Mouse (Mus musculus): ENCODE data around the gene Taar8c. TPM values are rescaled to one million over a fixed set of nuclear protein-coding genes. Genes with fewer than 3 reads are reported as not detected.
A peak's percentile ranks its signal among the peaks of the same experiment; 100 is the strongest.
"Not testable (repeated sequence)": the region's sequence is repeated elsewhere in the genome, so short reads cannot be mapped to it uniquely, and the experiment has no call there.

Gene Taar8c
- total RNA-seq (2014; fragmentation: Nextera tagmentation), result not detected in 2 replicates
- total RNA-seq (2017), result not detected in 2 replicates

GRCm38 (mm10) chr10:24101812-24102211, at the start of gene Taar8c:
TSS of gene Taar8c (minus strand) at chr10:24101912.
- ATAC-seq (replicated peaks; ENCODE audit: poor library complexity, severe bottlenecking), result not testable (repeated sequence)

GRCm38 (mm10) chr10:24150086-24150485, 48.4 kb upstream of the Taar8c start:
- no peak for ATAC-seq (replicated peaks; ENCODE audit: poor library complexity, severe bottlenecking)

GRCm38 (mm10) chr10:24149135-24149781, 47.5 kb upstream of the Taar8c start, which contains the start of gene Stx7:
TSS of gene Stx7 (plus strand) at chr10:24149302.
- peak; percentile 91 for ATAC-seq (replicated peaks; ENCODE audit: poor library complexity, severe bottlenecking)

- ATAC-seq (replicated peaks; ENCODE audit: poor library complexity, severe bottlenecking), result peak; percentile 98
These were observed 41.0 kb upstream of the Taar8c start for GRCm38 (mm10) chr10:24142735-24143134.

- ATAC-seq (replicated peaks; ENCODE audit: poor library complexity, severe bottlenecking), result no peak
These were observed 37.0 kb upstream of the Taar8c start for GRCm38 (mm10) chr10:24138623-24139261.

- no peak for ATAC-seq (replicated peaks; ENCODE audit: poor library complexity, severe bottlenecking)
These were observed 32.4 kb upstream of the Taar8c start for GRCm38 (mm10) chr10:24134071-24134645.

GRCm38 (mm10) chr10:24133132-24133531, 31.4 kb upstream of the Taar8c start:
- peak; percentile 100 for ATAC-seq (replicated peaks; ENCODE audit: poor library complexity, severe bottlenecking)

GRCm38 (mm10) chr10:24132273-24132672, 30.6 kb upstream of the Taar8c start:
- ATAC-seq (replicated peaks; ENCODE audit: poor library complexity, severe bottlenecking), result no peak

- peak; percentile 71 for ATAC-seq (replicated peaks; ENCODE audit: poor library complexity, severe bottlenecking)
These were observed 29.9 kb upstream of the Taar8c start for GRCm38 (mm10) chr10:24131451-24132262.

- ATAC-seq (replicated peaks; ENCODE audit: poor library complexity, severe bottlenecking), result peak; percentile 81
These were observed 9.5 kb upstream of the Taar8c start for GRCm38 (mm10) chr10:24111116-24111778.

- ATAC-seq (replicated peaks; ENCODE audit: poor library complexity, severe bottlenecking), result not testable (repeated sequence)
These were observed 7.7 kb upstream of the Taar8c start, which contains the start of gene Taar9 for GRCm38 (mm10) chr10:24109434-24109833. TSS of gene Taar9 (minus strand) at chr10:24109534.

- no peak for ATAC-seq (replicated peaks; ENCODE audit: poor library complexity, severe bottlenecking)
These were observed 6.5 kb upstream of the Taar8c start for GRCm38 (mm10) chr10:24108236-24108635.

GRCm38 (mm10) chr10:24107747-24108146, 6.0 kb upstream of the Taar8c start:
- ATAC-seq (replicated peaks; ENCODE audit: poor library complexity, severe bottlenecking), result 0 out of 2 replicates have a peak, but pooled peaks have one; percentile 24

GRCm38 (mm10) chr10:24103299-24103698, 1.6 kb upstream of the Taar8c start:
- not testable (repeated sequence) for ATAC-seq (replicated peaks; ENCODE audit: poor library complexity, severe bottlenecking)

- not testable (repeated sequence) for ATAC-seq (replicated peaks; ENCODE audit: poor library complexity, severe bottlenecking)
These were observed 4.7 kb downstream of the Taar8c start for GRCm38 (mm10) chr10:24097010-24097409.

GRCm38 (mm10) chr10:24092194-24092593, 9.5 kb downstream of the Taar8c start, which contains the start of gene Taar8b:
TSS of gene Taar8b (minus strand) at chr10:24092294.
- ATAC-seq (replicated peaks; ENCODE audit: poor library complexity, severe bottlenecking), result no peak

GRCm38 (mm10) chr10:24087168-24087567, 14.5 kb downstream of the Taar8c start:
- no peak for ATAC-seq (replicated peaks; ENCODE audit: poor library complexity, severe bottlenecking)

GRCm38 (mm10) chr10:24086555-24086954, 15.2 kb downstream of the Taar8c start:
- no peak for ATAC-seq (replicated peaks; ENCODE audit: poor library complexity, severe bottlenecking)

GRCm38 (mm10) chr10:24085936-24086335, 15.8 kb downstream of the Taar8c start:
- no peak for ATAC-seq (replicated peaks; ENCODE audit: poor library complexity, severe bottlenecking)

GRCm38 (mm10) chr10:24080166-24080565, 21.5 kb downstream of the Taar8c start:
- peak; percentile 65 for ATAC-seq (replicated peaks; ENCODE audit: poor library complexity, severe bottlenecking)
